Mouse (Mus musculus): ENCODE data around the gene Thoc6.

DNA sequence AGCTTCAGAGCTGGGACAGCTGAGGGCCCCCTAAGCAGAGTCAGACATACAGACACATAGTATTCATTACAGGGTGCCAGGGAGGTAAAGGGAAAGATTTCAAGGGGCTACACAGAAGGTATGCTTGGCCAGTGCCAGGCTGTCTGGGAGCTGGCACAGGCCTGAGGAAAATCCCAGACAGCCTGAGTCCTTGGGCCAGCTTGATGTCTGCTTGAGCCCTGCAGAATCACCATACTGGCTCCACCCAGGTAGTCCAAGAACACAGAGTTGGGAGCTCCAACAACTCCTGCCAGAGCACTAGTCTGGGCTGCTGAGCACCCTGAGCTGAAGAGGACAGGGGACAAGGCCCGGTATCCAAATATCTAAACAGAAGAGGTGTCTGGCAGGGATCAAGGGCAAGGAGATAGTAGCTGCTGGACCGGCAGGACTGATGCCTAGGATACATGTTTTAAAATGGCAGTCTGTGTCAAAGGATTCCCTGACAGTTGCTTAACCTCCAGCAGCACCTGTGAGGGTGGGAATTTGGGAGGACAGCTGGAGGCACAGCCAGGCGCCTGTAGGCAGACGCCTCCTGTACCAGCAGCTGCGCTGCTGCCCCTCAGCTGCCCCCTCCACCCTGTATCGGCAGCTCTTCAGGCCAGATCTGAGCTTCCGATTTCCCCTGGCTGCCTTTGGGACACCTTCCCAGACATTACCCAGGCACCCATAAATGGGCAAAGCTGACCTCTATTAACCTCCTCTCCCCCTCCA, 48.9 kb upstream of the Thoc6 start, which contains the start of gene 1520401A03Rik:
- TF ChIP-seq POLR2A (IDR thresholded peaks at IDR 0.05; ENCODE audit: control insufficient read depth, low read depth, low read length) (no peak), CTCF (IDR thresholded peaks at IDR 0.05; ENCODE audit: control insufficient read depth, insufficient read depth, insufficient replicate concordance, low read depth, low read length) (no peak)

Measured in testis, adult 2 months (tissue).